Mouse (Mus musculus) retina, embryonic 14.5 days (tissue): ENCODE measurements at regions not wholly inside any gene's neighbourhood (a gene's known extent, or its start where the extent isn't known, plus 50 kb on each side); places are given as distances from the start of the nearest gene placed in this dataset.

Experiments used
- DNase-seq: peaks from one replicate; pipeline ENCODE4 v3.0.0-alpha.2; 2015; ENCODE audit warnings: low spot score

DNA sequence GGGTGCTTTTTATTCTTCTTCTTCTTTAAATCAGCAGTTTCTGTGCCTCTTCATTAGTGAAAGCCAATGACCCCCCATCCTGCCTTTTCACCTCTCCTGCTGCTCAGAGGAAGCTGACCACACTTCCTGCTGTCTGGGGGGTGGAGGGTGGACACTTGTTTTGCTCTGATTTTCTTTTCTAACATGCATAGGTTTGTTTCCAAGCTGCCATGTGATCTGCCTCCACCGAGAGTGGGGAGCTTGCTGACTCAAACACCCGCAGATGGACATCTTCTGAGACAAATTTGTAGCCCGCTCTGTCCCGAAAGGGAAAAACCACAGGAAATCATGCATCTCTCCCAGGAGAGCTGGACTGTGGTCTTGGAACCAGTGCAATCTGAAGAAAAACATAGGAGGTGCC is 141.3 kb downstream of the Gm826 start:
- DNase-seq: no peak

DNA sequence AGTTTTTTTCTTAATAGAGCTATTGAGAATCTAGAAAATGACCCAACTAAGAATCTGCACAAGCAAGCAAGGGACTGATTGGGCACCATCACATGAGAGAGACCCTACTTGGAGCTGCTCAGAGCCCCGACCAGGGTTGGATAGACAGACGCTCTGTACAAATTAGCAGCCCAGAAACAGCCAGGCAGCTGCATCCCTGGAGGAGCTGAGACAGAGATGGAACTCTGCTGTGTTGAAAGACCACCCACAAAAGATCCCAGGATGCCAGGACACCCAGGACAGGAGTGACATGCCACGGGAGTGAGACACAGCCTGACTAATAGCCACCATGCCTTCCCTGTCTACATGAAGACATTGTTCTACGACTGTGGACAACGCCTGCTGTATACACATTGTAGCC is 147.9 kb downstream of the Gm826 start:
- DNase-seq: no peak

DNA sequence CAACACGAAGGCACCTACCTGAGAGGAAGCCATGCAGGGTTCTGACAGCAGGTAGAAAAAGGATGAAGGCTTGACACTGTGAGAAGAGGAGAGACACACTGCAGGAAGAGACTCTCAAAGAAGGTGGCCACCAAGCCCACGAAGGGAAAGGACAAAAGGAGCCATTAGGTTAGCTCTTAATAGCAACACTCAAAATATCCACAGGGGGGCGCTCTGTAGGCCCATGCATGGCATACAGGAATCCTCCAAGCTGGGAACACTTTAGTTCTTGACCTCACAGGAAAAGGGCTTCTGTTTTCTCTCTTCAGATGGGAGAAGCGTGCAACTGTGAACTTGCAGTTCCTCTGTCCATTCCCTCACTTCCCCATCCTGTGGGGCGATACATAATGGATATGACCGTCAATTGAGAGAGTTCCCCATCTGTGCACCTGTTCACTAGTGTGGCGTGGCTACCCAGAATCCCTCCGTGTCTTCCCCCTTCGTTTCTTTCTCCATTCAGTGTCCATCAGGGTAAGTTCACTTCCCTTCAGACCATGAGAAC is 162.9 kb downstream of the Gm826 start:
- DNase-seq: no peak

DNA sequence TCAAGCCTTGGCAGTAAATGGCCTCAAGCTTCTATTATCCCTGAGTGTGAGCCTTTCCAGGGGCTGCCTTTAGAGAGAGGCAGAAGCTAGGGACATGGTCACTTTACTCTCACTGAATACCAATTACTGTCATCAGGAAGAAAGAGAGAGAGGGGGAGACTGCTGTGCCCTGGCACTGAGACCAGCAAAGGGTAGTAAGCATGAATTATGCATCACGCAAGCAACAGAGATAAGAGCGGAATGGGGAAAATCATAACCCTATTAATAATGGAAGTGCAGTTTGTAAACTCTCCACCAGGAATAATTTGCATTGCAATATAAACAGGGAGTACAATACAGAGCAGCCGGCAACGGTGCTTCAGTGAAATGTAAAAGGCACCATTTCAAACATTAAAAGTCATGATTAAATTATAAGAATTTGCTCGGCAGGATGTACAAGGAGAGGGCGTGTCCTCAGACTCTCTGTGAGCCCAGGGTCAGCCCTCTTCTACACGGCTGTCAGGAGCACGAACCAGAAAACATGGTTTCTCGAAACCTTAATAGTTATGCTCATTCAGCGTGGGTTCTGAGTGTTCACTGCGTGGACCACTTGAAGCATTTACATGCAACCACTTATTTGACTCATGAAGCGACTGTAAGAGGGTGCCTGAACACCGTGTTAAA is 175.2 kb downstream of the Gm826 start:
- peak; percentile 23 for DNase-seq

DNA sequence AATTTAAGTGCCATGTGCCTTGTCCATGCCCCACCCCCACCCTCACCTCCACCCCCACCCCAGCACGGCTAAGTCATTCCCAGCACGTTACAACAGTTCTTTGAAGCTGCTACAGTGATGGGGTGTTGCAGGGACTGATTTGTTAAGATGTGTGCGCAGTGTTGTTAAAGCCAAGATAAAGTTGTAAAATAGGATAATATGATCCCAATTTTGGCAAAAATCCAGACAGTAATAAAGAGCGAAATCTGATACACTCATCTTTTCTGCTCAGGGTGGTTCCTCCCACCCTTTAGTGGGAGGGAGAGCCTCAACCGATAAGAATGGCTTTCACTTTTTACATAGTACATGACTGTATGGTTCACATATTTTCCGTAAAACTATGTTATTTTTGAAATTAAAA is 180.2 kb downstream of the Gm826 start:
- no peak for DNase-seq

DNA sequence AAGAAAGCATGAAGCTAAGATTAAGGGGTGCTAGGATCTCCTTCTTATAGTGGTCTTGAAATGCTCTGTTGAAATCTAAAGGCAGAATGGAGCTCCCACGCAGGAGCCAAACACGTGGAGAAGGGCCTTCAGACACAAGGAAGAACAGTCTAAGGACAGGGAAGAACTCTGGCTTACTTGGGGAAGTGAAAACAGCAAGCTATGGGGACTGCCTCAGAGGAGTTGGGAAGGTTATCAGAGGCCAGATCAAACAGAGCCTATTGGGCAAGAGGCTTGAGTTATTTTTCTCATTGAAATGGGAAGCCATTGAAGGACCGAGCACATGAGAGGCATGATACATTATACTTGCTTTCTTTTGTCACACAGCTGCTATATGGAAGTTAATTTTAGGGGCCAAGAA is 181.9 kb downstream of the Gm826 start:
- no peak for DNase-seq

DNA sequence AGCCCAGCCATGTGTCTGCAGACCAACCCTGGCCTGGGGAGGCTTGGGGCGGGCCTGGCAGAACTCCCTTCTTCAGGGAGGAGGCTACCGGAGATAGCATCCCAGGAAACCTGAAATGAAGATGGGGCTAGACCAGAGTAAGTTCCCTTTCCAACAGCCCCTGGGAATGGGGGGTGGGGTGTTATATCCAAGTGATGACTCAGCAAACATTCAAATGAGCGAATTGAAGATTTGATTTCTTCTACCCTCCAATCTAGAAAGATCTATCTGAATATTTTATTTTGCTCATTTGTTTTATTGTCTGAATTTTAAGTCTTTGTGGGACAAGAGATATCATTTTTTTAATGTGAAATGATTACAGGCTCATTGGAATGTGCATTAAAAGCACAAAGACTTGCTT is 185.0 kb downstream of the Gm826 start:
- DNase-seq: no peak

DNA sequence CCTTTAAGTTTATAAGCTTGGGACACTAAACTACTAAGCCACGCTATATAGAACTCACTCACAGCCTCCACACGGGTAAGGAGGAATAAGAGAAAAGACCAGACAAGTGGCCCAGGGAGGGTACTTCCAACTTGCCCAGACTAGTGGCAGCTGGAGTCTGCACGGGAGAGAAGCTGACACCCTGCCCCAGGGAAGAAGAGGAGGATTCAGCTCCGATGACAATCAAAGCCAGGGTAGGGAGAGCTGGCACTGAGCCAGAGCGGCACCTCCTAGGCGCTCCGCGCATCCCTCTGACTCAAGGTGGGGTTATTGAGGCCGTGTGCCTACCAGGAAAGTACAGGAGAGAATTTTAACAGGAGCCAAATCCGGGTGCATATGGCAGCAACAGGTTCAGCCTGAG is 185.4 kb downstream of the Gm826 start:
- DNase-seq: no peak

DNA sequence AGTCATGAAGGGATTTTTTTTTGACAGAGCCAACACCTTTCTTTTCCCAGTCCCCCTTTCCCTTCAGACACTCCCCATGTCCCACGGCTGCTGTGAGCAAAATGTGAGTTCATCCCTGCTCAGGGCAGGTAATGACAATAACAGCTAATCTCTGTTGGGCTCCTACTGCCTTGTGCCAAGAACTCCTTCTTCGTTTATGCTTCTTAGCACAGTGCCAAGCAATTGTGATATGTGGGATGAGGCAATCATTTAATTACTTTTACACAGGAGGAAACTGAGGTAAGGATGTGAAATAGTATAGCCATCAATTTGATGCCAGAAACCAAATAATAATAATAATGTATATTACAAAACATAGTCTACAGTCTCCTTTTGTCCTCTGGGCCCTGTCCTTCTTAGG is 185.9 kb downstream of the Gm826 start:
- DNase-seq: no peak

DNA sequence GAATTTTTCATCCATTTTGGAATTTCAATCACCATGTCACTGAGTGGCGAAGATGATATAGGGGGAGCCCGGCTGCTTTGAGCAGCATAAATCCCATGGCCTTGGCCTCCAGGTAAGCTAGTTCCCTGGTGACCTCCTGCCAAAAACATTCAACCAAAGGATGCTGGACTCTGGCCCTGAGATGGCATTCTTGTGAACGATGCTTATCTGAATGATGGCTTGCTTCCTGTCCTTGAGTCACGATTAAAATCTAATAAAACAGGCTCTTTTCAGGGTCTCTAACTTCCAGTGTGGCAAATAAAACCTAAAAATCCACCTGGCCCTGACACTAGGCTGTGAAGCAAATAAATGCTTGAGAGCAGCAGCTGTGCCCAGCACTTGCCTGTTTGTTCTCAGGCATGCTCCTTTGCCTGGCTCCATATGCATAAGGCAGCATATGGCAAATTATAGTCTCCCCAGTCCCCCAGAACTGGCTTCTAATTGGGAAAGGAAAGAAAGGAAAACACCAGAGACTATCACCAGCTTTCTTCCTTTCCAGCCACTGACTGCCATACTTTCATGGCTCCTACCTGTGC is 193.7 kb downstream of the Gm826 start:
- DNase-seq: no peak

DNA sequence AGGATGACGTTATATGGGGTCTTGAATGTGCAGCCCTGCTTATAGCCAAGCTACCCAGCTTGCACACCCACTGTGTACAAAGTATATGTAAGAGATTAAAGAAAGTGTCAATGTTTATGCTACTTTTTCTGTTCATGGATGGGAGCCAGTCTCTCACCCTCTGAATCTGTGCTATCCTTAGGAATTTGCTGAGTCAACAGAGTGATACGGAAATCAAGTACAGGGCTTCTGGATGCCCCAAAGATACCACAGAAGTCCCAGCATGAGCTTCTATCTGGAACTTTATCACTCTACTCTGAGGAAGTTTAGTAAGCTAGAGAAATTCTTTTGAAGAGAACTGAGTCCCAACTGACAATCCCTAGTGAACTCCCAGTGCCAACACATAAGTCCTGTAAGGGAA is 195.9 kb downstream of the Gm826 start:
- DNase-seq: no peak

DNA sequence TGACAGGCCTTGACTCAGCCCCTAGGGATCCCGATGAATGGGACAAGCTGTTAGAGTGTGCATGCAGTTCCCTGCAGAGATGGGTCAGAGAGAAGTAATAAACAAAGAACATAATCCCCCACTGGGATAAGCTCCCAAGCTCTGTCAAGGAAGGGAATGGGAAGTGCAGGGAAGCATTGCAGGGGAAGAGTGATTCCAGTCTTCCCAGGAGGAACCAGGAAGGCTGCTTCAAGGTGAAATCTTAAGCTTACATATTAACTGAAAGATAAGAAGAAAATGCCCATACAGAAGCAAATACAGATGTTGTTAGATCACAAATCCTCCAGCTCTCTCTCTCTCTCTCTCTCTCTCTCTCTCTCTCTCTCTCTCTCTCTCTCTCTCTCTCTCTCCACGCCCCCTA is 202.2 kb downstream of the Gm826 start:
- peak; percentile 25 for DNase-seq

DNA sequence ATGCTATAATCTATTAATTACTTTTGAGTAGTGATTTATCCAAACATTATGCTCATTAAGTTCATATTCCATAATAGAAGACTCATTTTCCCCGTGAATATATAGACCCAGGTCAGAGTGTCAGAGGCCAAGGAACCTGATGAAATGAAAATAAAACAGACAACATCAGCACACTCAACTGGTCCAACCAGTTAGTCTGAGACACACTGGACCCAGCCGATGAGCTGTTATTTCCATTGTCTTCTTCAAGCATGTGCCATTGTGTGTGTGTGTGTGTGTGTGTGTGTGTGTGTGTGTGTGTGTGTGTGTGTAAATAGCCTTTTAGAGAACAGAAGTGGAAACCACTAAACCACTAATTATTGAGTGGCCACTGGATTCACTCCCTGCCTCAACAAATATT is 202.6 kb downstream of the Gm826 start:
- no peak for DNase-seq

DNA sequence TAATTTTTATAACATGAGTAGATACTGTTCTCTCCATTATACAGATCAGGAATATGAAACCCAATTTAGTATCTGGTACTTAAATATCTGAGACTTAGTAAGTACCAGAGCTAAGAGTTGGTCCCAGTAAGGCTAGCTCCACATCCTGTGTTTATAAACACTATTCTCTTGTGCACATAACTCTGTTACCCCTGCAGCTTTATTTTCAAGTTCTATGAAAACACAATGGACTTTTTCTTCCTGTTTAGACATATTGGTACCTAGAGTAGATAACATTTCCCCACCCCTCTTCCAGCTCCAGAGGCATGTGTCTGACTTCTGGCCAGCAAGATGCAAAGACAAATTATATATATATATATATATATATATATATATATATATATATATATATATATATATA is 216.8 kb downstream of the Gm826 start:
- no peak for DNase-seq

DNA sequence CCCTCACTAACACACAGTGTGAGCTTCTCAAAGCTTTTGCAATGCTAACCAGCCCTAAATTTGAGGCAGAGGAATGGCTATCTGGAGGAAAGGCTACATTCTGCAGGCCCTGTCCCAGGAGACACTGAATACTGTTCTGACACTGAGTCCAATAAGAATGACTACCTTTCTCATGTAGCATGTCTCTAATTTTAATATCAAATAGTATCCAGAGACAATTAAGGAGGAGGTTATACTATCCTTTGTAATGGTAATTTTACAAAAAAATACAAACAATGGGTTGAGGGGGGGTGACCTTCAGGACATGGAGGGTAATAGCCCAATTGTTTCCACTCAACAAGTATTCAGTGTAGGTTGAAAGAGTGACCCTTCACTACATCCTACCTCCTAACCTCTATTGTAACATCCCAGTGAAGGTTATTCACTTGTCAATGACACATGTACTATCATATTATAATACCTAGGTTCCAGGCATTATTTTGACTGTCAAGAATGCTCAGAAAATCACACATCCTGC is 222.7 kb downstream of the Gm826 start:
- no peak for DNase-seq

DNA sequence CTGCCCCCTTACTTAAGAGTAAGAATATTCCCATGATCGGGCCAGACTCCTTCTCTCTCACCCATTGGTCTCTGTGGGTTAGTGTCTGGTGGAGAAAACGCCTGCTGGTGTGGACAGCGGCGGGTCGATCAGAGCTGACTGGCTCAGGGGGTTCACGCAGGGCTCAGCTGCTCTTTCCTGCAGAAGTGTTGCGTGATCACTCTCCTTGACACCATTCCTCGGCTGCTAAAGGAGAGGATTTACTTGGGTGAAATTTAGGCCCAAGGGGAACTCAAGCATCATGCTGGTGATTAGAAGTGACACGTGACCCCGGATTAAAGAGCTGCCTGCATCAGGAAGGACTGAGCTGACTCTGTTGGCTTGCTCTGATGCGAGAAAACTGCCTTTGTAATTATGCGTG is 240.9 kb downstream of the Gm826 start:
- DNase-seq: peak; percentile 77

DNA sequence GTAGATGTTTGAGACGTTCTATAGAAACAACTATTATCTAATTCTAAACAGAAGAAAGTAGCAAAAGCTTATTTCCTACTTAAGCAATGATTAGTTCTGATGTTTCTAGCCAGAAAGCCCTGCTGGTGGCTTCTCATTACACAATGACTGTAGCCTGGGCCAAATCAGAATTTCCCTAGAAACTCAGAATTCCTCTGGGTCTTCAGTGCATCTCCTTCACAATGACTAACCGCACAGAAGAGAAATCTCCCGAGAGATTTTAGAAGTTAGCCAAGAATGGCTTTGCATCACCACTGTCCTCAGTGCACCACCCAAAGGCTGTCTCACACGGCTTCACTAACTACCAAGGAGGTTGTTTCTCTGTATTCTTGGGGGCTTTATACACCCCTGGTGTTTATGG is 248.0 kb downstream of the Gm826 start:
- DNase-seq: no peak

DNA sequence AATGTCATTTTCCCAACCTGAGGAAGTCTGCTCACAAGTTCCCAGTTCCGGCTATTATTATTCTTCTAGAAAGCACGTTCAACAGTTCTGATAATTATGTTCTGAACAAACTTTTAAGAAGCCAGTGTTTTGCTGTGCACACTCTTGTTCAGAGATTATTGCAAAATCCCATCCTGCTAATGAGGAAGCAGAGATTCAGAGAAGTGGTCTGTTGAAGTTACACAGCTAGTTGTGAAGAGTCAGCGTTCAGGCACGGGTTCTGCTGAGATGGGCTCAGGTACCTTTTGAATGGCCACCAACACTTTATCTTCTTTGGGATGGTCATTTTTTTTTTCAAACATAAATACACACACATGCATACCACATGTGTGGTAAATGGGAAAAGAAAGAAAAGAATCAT is 250.3 kb downstream of the Gm826 start:
- DNase-seq: no peak

DNA sequence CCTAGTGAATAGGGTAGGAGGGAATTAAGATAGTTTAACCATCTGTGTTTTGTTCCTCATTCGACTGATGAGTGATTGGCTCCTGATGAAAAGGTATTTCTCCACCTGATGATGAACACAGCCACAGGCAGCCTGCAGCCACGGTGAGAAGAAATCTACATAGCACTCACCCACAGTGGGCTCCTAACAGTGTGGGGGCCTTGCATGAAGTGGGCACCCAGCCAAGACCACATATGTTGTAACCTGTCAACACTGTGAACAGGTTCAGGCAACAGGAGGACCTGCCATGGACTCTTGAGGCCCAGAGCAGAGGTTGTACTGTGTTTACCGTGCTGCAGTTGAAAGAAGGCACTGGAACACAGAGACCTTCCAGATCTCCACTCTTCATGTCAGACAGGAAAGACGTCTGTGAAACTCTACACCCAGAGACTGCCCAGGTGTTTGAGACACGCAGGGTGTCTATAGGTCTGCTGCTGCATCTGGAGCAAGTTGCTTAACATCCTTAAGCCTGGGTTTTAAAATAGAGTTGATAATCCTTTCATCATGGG is 251.8 kb downstream of the Gm826 start:
- DNase-seq: no peak

DNA sequence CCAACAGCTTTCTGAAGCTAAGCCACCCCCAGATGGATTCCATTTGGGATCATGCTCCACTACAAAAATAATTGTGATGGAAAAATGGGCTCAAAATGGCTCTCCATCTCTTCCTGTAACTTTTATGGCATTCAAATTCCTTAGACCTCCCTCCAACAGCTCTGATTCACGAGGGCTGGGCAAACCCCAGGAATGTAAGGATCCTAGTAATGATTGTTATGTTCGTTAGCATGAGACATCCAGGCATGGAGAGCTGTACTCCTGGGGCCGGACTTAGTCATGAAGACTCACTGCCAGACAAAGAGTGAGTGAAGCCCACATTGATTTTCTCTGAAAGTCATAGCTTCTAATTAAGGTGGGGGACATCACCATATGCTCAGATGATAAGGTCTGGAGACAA is 258.3 kb downstream of the Gm826 start:
- no peak for DNase-seq

DNA sequence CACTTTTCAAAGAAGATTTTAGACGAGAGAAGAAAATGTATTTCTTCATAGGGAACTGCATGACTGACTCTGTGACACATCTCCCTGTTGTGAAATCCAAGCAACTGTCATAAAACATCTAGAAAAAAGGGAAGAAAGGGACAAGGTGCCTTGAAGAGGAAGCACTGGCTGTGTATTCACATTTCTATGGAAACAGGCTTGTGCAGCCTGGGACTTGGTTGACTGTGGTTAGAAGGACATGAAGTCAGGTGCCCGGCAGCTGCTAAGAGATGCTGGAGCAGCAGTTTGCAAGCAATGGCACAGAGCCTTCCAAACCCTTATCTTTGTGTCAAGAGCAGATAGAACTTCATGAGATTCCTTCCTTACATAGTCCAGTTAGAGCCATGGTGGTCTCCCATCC is 263.5 kb downstream of the Gm826 start:
- DNase-seq: no peak

DNA sequence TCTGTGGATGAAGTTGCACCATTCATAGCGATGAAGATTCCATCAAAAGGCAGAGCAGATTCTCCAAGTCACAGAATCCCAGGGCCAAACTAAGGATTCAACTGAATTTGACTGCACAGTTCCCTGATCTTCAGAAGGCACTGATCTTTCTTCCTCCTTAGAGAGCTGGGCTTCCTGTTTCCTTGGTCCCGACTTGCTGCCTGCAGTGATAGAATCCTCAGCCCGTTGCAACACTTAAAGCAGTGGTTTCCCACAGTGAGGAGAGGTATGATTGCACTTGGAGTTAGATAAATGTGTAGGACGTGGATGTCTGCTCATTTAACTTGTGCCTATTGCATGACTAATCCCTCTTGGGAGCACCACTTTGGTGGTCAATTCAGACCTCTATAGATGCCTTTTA is 265.2 kb downstream of the Gm826 start:
- DNase-seq: no peak

DNA sequence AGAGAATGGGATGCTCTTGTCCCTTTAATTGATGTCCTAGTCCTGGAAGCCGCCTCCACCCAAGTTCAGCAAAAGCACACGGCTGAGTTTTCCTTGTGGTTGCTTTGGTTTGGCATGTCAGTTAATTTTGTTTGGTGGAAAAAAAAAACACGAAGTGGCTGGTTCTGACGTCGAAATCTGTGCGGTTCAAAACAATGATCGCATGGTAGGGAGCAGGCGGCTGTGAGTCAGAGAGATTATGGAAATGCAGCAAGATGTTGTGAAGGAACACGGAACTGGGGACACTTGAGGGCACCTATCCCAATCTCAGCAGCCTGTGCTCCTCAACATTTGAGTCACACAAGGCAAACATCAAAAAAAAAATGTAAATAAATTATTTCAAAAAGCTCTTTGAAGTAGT is 266.1 kb downstream of the Gm826 start:
- DNase-seq: no peak
